Mouse (Mus musculus) retina, embryonic 14.5 days (tissue): Measurements from ENCODE around the gene Ajm1.

Experiments
- DNase-seq: peaks from one replicate; pipeline ENCODE4 v3.0.0-alpha.2; 2015; ENCODE audit warnings: low spot score

Ajm1 gene

GRCm38 (mm10) chr2:25526510-25527302 lies 54.9 kb downstream of the Ajm1 start:
- no peak for DNase-seq
